Mouse (Mus musculus) MEL (cell line): ENCODE results near the gene Kremen2. TPM values are rescaled to one million over a fixed set of nuclear protein-coding genes. Genes with fewer than 3 reads are reported as not detected.
A peak's percentile ranks its signal among the peaks of the same experiment; 100 is the strongest.

Experiments
- DNase-seq: peaks from one replicate; pipeline ENCODE4 v3.0.0; 2011; ENCODE audit warnings: low read depth, low spot score
- H3K27ac ChIP-seq: 2 replicates; pipeline ENCODE4 v1.5.1; 2012; ENCODE audit warnings: low read depth, mild to moderate bottlenecking, control low read depth, low read length, moderate library complexity; ENCODE audit not compliant: control insufficient read depth
- H3K27me3 ChIP-seq, 2 experiments: fragments of 150-350 bp in 1 of 2; sonication (generic) in 1 of 2; 2 replicates each; pipeline ENCODE4 v1.6.1; 2012; ENCODE audit warnings: low read length in 2 of 2, mild to moderate bottlenecking in 2 of 2, improper control_type of control experiment in 1 of 2, moderate library complexity in 1 of 2; ENCODE audit not compliant: insufficient read depth in 2 of 2, control insufficient read depth in 1 of 2
- H3K36me3 ChIP-seq, 2 experiments: 2 replicates each; pipeline ENCODE4 v1.6.1; 2012 to 2014; ENCODE audit warnings: low read length in 2 of 2, improper control_type of control experiment in 1 of 2, inconsistent platforms in 1 of 2, mild to moderate bottlenecking in 1 of 2; ENCODE audit not compliant: insufficient read depth in 2 of 2, control insufficient read depth in 1 of 2
- H3K4me1 ChIP-seq, 2 experiments: fragments of 150-350 bp in 1 of 2; sonication (generic) in 1 of 2; 2 replicates each; pipeline ENCODE4 v1.6.1; 2012; ENCODE audit warnings: low read length in 2 of 2, improper control_type of control experiment in 1 of 2, mild to moderate bottlenecking in 1 of 2; ENCODE audit not compliant: insufficient read depth in 2 of 2, control insufficient read depth in 1 of 2
- H3K4me3 ChIP-seq, 2 experiments: fragments of 150-350 bp in 1 of 2; sonication (generic) in 1 of 2; 2 replicates each; pipeline ENCODE4 v1.5.1; 2012; ENCODE audit warnings: low read depth in 2 of 2, low read length in 2 of 2, mild to moderate bottlenecking in 2 of 2, moderate library complexity in 2 of 2, control low read depth in 1 of 2, improper control_type of control experiment in 1 of 2; ENCODE audit not compliant: control insufficient read depth in 1 of 2, insufficient read depth in 1 of 2
- H3K79me2 ChIP-seq: 2 replicates; pipeline ENCODE4 v1.6.1; 2012; ENCODE audit warnings: mild to moderate bottlenecking, low read length, moderate library complexity; ENCODE audit not compliant: control insufficient read depth, poor library complexity, insufficient read depth
- H3K9ac ChIP-seq: 2 replicates; pipeline ENCODE4 v1.6.1; 2012; ENCODE audit warnings: low read depth, mild to moderate bottlenecking, control low read depth, low read length, moderate library complexity; ENCODE audit not compliant: control insufficient read depth, poor library complexity, severe bottlenecking
- H3K9me3 ChIP-seq: fragments of 150-350 bp; sonication (generic); replicated peaks from 2 replicates; pipeline ENCODE4 v1.6.1; 2012; ENCODE audit warnings: mild to moderate bottlenecking, low read length, improper control_type of control experiment, moderate library complexity; ENCODE audit not compliant: insufficient read depth
- CHD1 ChIP-seq: IDR thresholded peaks from 2 replicates; pipeline ENCODE4 v1.6.1; 2012; ENCODE audit warnings: low read depth, mild to moderate bottlenecking, inconsistent platforms, low read length, improper control_type of control experiment
- CHD2 ChIP-seq: IDR thresholded peaks from 2 replicates; pipeline ENCODE4 v1.6.1; 2011; ENCODE audit warnings: low read length, improper control_type of control experiment
- CTCF ChIP-seq, 3 experiments: IDR thresholded peaks in 2 of 3; conservative IDR thresholded peaks in 1 of 3; 2 replicates each; pipeline ENCODE4 v1.5.1; 2011 to 2012; ENCODE audit warnings: low read length in 3 of 3, low read depth in 2 of 3, mild to moderate bottlenecking in 2 of 3, improper control_type of control experiment in 1 of 3, inconsistent platforms in 1 of 3, mixed read lengths in 1 of 3, moderate library complexity in 1 of 3; ENCODE audit not compliant: control insufficient read depth in 1 of 3, insufficient read depth in 1 of 3, poor library complexity in 1 of 3, severe bottlenecking in 1 of 3
- ELF1 ChIP-seq: IDR thresholded peaks from 2 replicates; pipeline ENCODE4 v1.6.1; 2014; ENCODE audit warnings: low read depth, mild to moderate bottlenecking, inconsistent platforms, low read length, improper control_type of control experiment, moderate library complexity
- EP300 ChIP-seq, 2 experiments: IDR thresholded peaks; 2 replicates each; pipeline ENCODE4 v1.6.1; 2011; ENCODE audit warnings: improper control_type of control experiment in 2 of 2, low read length in 2 of 2, low read depth in 1 of 2, mild to moderate bottlenecking in 1 of 2
- JUND ChIP-seq: IDR thresholded peaks from 2 replicates; pipeline ENCODE4 v1.6.1; 2011; ENCODE audit warnings: low read depth, mild to moderate bottlenecking, improper control_type of control experiment, low read length
- MYB ChIP-seq: IDR thresholded peaks from 2 replicates; pipeline ENCODE4 v1.6.1; 2011; ENCODE audit warnings: mild to moderate bottlenecking, low read depth, low read length, improper control_type of control experiment
- MYC ChIP-seq: IDR thresholded peaks from 2 replicates; pipeline ENCODE4 v1.6.1; 2011; ENCODE audit warnings: low read depth, mild to moderate bottlenecking, low read length, improper control_type of control experiment, moderate library complexity
- RAD21 ChIP-seq: IDR thresholded peaks from 2 replicates; pipeline ENCODE4 v1.6.1; 2011; ENCODE audit warnings: mild to moderate bottlenecking, low read depth, low read length, improper control_type of control experiment
- RCOR1 ChIP-seq: IDR thresholded peaks from 2 replicates; pipeline ENCODE4 v1.6.1; 2012; ENCODE audit warnings: low read depth, mild to moderate bottlenecking, inconsistent platforms, low read length, improper control_type of control experiment
- SMC3 ChIP-seq: IDR thresholded peaks from 2 replicates; pipeline ENCODE4 v1.6.1; 2011; ENCODE audit warnings: low read depth, low read length, improper control_type of control experiment
- TBP ChIP-seq: IDR thresholded peaks from 2 replicates; pipeline ENCODE4 v1.8.0; 2011; ENCODE audit warnings: low read depth, low read length, improper control_type of control experiment
- USF1 ChIP-seq: IDR thresholded peaks from 2 replicates; pipeline ENCODE4 v1.6.1; 2014; ENCODE audit warnings: low read depth, mild to moderate bottlenecking, inconsistent platforms, low read length, improper control_type of control experiment, moderate library complexity
- ZC3H11A ChIP-seq: IDR thresholded peaks from 2 replicates; pipeline ENCODE4 v1.6.1; 2012; ENCODE audit warnings: low read depth, mild to moderate bottlenecking, inconsistent platforms, low read length, improper control_type of control experiment
- polyA plus RNA-seq, 2 experiments: library from polyadenylated mRNA; stranded (reverse) in 1 of 2; unstranded in 1 of 2; fragments of >175 nt in 1 of 2; fragments of >200 nt in 1 of 2; gene quantifications; 2 replicates each; pipeline versions ENCODE4 v1.2.1 to v1.2.4; 2012; ENCODE audit warnings: low replicate concordance in 2 of 2, low read depth in 1 of 2; ENCODE audit not compliant: insufficient read length in 2 of 2, insufficient read depth in 1 of 2, missing spikeins in 1 of 2
- total RNA-seq: library from RNA; depleted of rRNA; stranded (reverse); fragments of 300-350 nt; gene quantifications from 2 replicates; pipeline ENCODE4 v1.2.3, GENCODE M21; 2012

Kremen2 gene
- total and polyA plus RNA-seq, 3 experiments = 0.11 TPM; not detected in 2

DNA sequence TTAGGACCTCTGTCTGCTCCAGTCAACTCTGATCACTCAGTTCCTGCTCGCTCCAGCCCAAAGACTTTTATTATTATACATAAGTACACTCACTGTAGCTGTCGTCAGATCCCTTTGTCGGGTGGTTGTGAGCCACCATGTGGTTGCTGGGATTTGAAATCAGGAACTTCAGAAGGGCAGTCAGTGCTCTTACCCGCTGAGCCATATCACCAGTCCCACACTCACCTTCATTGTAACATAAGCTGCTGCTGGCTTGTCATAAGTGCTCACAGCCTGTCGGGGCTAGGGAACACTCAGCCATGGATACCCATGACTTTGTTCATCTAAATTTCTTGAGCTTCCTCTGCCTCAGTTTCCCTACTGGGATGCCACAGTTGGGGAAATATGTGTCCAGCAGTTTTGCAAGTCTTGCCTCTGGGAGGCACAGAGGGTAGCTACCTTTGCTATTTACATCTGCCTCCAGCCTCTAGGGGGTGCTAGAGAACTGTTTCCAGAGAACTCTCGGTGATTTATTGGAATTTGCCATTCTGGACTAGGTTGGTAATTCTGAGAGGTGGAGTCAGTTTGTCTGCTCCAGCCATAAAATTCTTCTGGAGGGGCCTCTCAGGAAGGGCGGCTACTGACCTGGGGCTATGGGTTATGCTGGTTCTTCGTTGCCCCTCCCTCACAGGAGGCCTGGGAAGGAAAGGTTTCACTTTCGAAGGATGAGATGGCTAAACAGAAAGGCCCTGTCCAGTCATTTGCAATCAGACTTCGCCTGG is 3.2 kb upstream of the Kremen2 start:
- no peaks in the 10 kb centered on the region for H3K79me2 ChIP-seq
- peak; percentile 89 for DNase-seq
- TF ChIP-seq TBP (0 out of 2 replicates have a peak, but pooled peaks have one; percentile 22), MYC (0 out of 2 replicates have a peak, but pooled peaks have one; percentile 29), RAD21 (peak; percentile 66), CTCF (IDR thresholded peaks at IDR 0.05 in 2 of 3, conservative IDR thresholded peaks at IDR 0.05 in 1 of 3; ENCODE audit: control insufficient read depth in 1 of 3, insufficient read depth in 1 of 3, low read depth in 2 of 3, low read length in 3 of 3, poor library complexity in 1 of 3, severe bottlenecking in 1 of 3) (peak; percentile 45 to 75 (median 73)), RCOR1 (peak; percentile 55), JUND (no peak), ZC3H11A (peak; percentile 32), SMC3 (peak; percentile 47), EP300 (IDR thresholded peaks at IDR 0.05; ENCODE audit: low read depth in 1 of 2, low read length in 2 of 2) (no peak)
- H3K9ac ChIP-seq = peak overlapping the region; percentile 59
- H3K9me3 ChIP-seq = no peaks in the 10 kb centered on the region
- no peak overlapping the region for H3K27ac ChIP-seq
- H3K27me3 ChIP-seq = no peaks in the 10 kb centered on the region
- H3K4me3 ChIP-seq = peak overlapping the region; percentile 55 to 69
- H3K4me1 ChIP-seq = peaks cover 4 to 23% of the 10 kb centered on the region in 2 experiments; a peak in 3 of 4 replicates
- peaks cover 0 to 4% of the 10 kb centered on the region in 2 experiments; a peak in 2 of 4 replicates for H3K36me3 ChIP-seq

DNA sequence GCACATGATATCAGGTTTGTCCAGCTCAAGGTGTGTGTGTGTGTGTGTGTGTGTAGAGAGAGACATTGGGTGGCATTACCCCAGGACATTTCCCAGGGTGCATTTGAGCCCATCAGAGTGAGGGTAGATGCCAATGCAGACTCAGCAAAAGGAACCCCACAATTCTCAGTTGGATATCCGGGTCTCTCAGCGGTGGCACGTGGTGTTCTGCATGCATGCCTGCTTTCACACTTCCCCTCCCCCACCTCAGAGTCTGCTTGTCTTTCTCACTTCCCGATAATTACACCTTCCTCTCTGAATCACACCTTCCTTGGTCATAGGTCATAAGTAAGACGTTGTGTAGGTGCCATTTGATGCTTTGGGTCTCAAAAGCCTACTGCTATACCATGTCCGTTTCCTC is 2.4 kb upstream of the Kremen2 start:
- H3K27ac ChIP-seq = no peak overlapping the region
- peaks cover 0 to 4% of the 10 kb centered on the region in 2 experiments; a peak in 2 of 4 replicates for H3K36me3 ChIP-seq
- no peaks in the 10 kb centered on the region for H3K79me2 ChIP-seq
- no peaks in the 10 kb centered on the region for H3K27me3 ChIP-seq
- DNase-seq = no peak
- H3K4me1 ChIP-seq = peaks cover 4 to 23% of the 10 kb centered on the region in 2 experiments; a peak in 3 of 4 replicates
- no peak overlapping the region for H3K9ac ChIP-seq
- no peak overlapping the region for H3K4me3 ChIP-seq
- no peak for TF ChIP-seq CHD2
- 0 out of 2 replicates have a peak, but pooled peaks have one; percentile 17 for TF ChIP-seq USF1
- H3K9me3 ChIP-seq = no peaks in the 10 kb centered on the region

DNA sequence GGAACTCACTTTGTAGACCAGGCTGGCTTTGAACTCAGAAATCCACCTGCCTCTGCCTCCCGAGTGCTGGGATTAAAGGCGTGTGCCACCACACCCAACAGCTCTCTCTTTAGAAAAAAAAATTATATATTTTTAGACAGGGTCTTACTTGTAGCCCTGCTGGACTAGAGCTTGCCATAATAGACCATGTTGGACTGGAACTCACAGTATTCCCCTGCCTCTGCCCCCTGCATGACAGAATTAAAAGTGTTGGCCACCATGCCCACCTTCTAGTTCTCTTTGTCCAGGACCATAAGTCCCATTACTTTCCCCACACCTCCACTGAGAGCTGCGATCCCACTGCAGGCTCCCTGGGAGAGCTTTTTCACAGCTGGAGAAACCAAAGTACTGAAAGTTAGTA is 1.8 kb upstream of the Kremen2 start:
- no peaks in the 10 kb centered on the region for H3K9me3 ChIP-seq
- no peak for TF ChIP-seq CHD1
- TF ChIP-seq MYB = no peak
- TF ChIP-seq ELF1 = no peak
- TF ChIP-seq, all 39 proteins: peak for 0
- no peaks in the 10 kb centered on the region for H3K27me3 ChIP-seq
- no peak for DNase-seq
- no peak overlapping the region for H3K4me3 ChIP-seq
- H3K79me2 ChIP-seq = no peaks in the 10 kb centered on the region
- H3K9ac ChIP-seq = no peak overlapping the region
- peaks cover 4 to 23% of the 10 kb centered on the region in 2 experiments; a peak in 3 of 4 replicates for H3K4me1 ChIP-seq
- no peak overlapping the region for H3K27ac ChIP-seq
- peaks cover 0 to 4% of the 10 kb centered on the region in 2 experiments; a peak in 2 of 4 replicates for H3K36me3 ChIP-seq
